ENCODE assay signal across 8 mouse cellular contexts in the genomic region with DNA sequence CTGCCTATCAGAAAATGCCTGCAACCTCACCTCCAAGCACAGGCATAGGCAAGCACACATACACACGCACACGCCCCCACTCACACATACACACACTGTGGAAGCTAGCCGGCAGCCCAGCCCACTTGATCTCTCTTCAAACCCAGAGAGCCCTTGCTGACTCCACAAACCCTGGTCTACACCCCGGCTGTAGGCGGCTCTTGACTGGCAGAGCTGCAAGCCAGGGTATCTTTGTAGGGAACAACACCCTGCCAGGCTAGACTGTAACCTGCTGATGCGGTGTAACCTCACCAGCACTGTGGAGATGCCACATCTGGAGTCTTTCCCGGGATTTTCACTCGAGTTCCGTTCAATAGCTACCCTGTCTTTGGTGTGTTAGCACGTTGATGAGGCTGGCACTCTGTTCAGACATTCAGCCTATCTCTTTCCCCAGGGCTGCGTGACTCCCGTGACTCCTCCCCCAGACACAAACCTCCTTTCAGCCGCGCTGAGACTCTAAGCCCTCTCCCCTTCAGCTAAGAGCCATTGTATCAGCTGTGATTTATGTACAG.
DNase-seq lines count a peak whose midpoint lies in the region; ATAC-seq lines count a peak whose summit lies in the region.
"Had no signal": no experiment of that assay in that cellular context is flagged by ENCODE, and none has a peak within 500 bp of the region (broad histone marks: within the 10 kb centered on the region; RNA-seq: fewer than 3 reads in every experiment).

No protein-coding gene starts in this region.

- peaks cover 40% of the 10 kb centered on the region for H3K4me1 ChIP-seq in heart, embryonic 12.5 days (replicated peaks)
- peaks cover 50% of the 10 kb centered on the region for H3K4me1 ChIP-seq in midbrain, embryonic 15.5 days

- H3K27me3 ChIP-seq in heart, embryonic 12.5 days (replicated peaks): no peaks in the 10 kb centered on the region
- no peaks in the 10 kb centered on the region for H3K27me3 ChIP-seq in midbrain, embryonic 15.5 days (replicated peaks)

- H3K27ac ChIP-seq in heart, embryonic 12.5 days (ENCODE audit: poor library complexity, severe bottlenecking): peak overlapping the region; percentile 90
- peak overlapping the region; percentile 84 for H3K27ac ChIP-seq in midbrain, embryonic 15.5 days

- peak overlapping the region; percentile 60 for H3K4me2 ChIP-seq in heart, embryonic 12.5 days
- peak overlapping the region; percentile 46 for H3K4me2 ChIP-seq in midbrain, embryonic 15.5 days

- WGBS in heart, embryonic 12.5 days: 17% methylated on average over 14 of the region's 14 CpGs
- WGBS in midbrain, embryonic 15.5 days: 5% methylated on average over 14 of the region's 14 CpGs

- ATAC-seq in heart, embryonic 12.5 days (ENCODE audit: insufficient number of reproducible peaks, low FRiP score): peak; percentile 69
- peak; percentile 89 for ATAC-seq in midbrain, embryonic 15.5 days (replicated peaks)
- no peak for ATAC-seq in monocyte, adult 5-6 weeks (replicated peaks; ENCODE audit: insufficient number of reproducible peaks, low FRiP score, low TSS enrichment, poor library complexity, severe bottlenecking)
- no peak for ATAC-seq in megakaryocyte progenitor cell, adult 5-6 weeks (replicated peaks; ENCODE audit: poor library complexity)

- H3K4me3 ChIP-seq in heart, embryonic 12.5 days: peak overlapping the region; percentile 34
- peak overlapping the region; percentile 28 for H3K4me3 ChIP-seq in midbrain, embryonic 15.5 days
- H3K4me3 ChIP-seq: megakaryocyte, embryonic 14.5 days had no signal

- peak; percentile 44 for DNase-seq in ZHBTc4 (ENCODE audit: low read depth, low spot score)
- peak; percentile 76 for DNase-seq in brain, embryonic 18.5 days (ENCODE audit: low read depth, low spot score)
- DNase-seq in layer of hippocampus, postnatal 36 days: peak; percentile 56 to 57

- H3K9ac ChIP-seq in heart, embryonic 12.5 days: peak overlapping the region; percentile 72
- peak overlapping the region; percentile 24; the same call in 1 of the 2 replicates for H3K9ac ChIP-seq in midbrain, embryonic 15.5 days

- H3K9me3 ChIP-seq in heart, embryonic 12.5 days (replicated peaks): no peaks in the 10 kb centered on the region
- no peaks in the 10 kb centered on the region for H3K9me3 ChIP-seq in midbrain, embryonic 15.5 days
- H3K9me3 ChIP-seq: megakaryocyte, embryonic 14.5 days had no signal

- no peaks in the 10 kb centered on the region for H3K36me3 ChIP-seq in heart, embryonic 12.5 days
- H3K36me3 ChIP-seq in midbrain, embryonic 15.5 days (replicated peaks): no peaks in the 10 kb centered on the region

Comparison
In these comparisons a context has a peak if more than half of its experiments do, and no peak if none do; other contexts are left out.
1. ATAC-seq: peak in heart, embryonic 12.5 days (single experiment) and midbrain, embryonic 15.5 days (single experiment); none in monocyte, adult 5-6 weeks (single experiment) and megakaryocyte progenitor cell, adult 5-6 weeks (single experiment).
2. Peak in every context shown above with its lines, with median percentiles within 50 percentile points of each other: DNase-seq.